Mouse (Mus musculus): ENCODE results near the gene Fank1. TPM values are rescaled to one million over a fixed set of nuclear protein-coding genes. Genes with fewer than 3 reads are reported as not detected.

The Fank1 gene
- total and polyA plus RNA-seq, 3 experiments = 0.16 to 0.17 TPM; not detected in 1

GRCm38 (mm10) chr7:133750666-133751065, 26.0 kb upstream of the Fank1 start:
- Histone ChIP-seq H3K9ac (ENCODE audit: insufficient read depth, low read depth) (no peak overlapping the region), H3K4me2 (ENCODE audit: insufficient read depth, low read depth, poor library complexity, severe bottlenecking) (no peak overlapping the region), H3K4me1 (ENCODE audit: control insufficient read depth in 1 of 2, insufficient read depth in 2 of 2) (peaks cover 0 to 14% of the 10 kb centered on the region in 2 experiments; a peak in 1 of 4 replicates), H3K36me3 (replicated peaks in 1 of 2; ENCODE audit: control insufficient read depth in 1 of 2, insufficient read depth in 1 of 2, low read length in 1 of 2) (peaks cover 3 to 31% of the 10 kb centered on the region in 2 experiments), H3K79me2 (replicated peaks; ENCODE audit: control insufficient read depth, extremely low read depth, insufficient read depth, poor library complexity, severe bottlenecking) (no peaks in the 10 kb centered on the region), H3K27ac (ENCODE audit: insufficient read depth, low read depth) (no peak overlapping the region), H3K9me3 (replicated peaks; ENCODE audit: low read length) (no peaks in the 10 kb centered on the region), H3K4me3 (replicated peaks in 1 of 3; ENCODE audit: low read depth in 2 of 3, low read length in 2 of 3, poor library complexity in 1 of 3) (no peak overlapping the region), H3K27me3 (replicated peaks) (no peaks in the 10 kb centered on the region)
- in situ Hi-C loops (cut with MboI; ENCODE audit: low pct_ligation_motif_present, low pct_unique_long_range_greater_than_20kb, low sequenced_read_pairs) = no loop called here
- no peak for DNase-seq (ENCODE audit: extremely low read depth)
- TF ChIP-seq ZC3H11A (IDR thresholded peaks at IDR 0.05; ENCODE audit: low read depth, low read length) (no peak), POLR2AphosphoS2 (IDR thresholded peaks at IDR 0.05; ENCODE audit: low read depth, low read length) (no peak), E2F4 (IDR thresholded peaks at IDR 0.05; ENCODE audit: insufficient replicate concordance, low read depth, low read length) (no peak), EP300 (IDR thresholded peaks at IDR 0.05; ENCODE audit: low read length) (no peak), NRF1 (IDR thresholded peaks at IDR 0.05; ENCODE audit: low read depth, low read length) (no peak), ZNF384 (IDR thresholded peaks at IDR 0.05; ENCODE audit: low read depth, low read length) (no peak), CTCF (conservative IDR thresholded peaks at IDR 0.05 in 1 of 2, IDR thresholded peaks at IDR 0.05 in 1 of 2; ENCODE audit: low read depth in 2 of 2, low read length in 2 of 2) (no peak), NELFE (IDR thresholded peaks at IDR 0.05; ENCODE audit: low read depth, low read length) (no peak), MEF2A (IDR thresholded peaks at IDR 0.05; ENCODE audit: borderline replicate concordance, low read depth, low read length) (no peak), CHD1 (IDR thresholded peaks at IDR 0.05; ENCODE audit: low read depth, low read length) (no peak), IRF4 (IDR thresholded peaks at IDR 0.05; ENCODE audit: low read depth, low read length) (no peak), JUND (conservative IDR thresholded peaks at IDR 0.05; ENCODE audit: low read depth, low read length) (no peak), USF2 (conservative IDR thresholded peaks at IDR 0.05; ENCODE audit: low read depth, low read length) (no peak), ZMIZ1 (IDR thresholded peaks at IDR 0.05; ENCODE audit: low read depth, low read length) (no peak), ETS1 (conservative IDR thresholded peaks at IDR 0.05; ENCODE audit: low read depth, low read length) (no peak), ZKSCAN1 (IDR thresholded peaks at IDR 0.05; ENCODE audit: borderline replicate concordance, low read depth, low read length) (no peak), PAX5 (IDR thresholded peaks at IDR 0.05; ENCODE audit: low read length) (no peak), MYC (IDR thresholded peaks at IDR 0.05; ENCODE audit: low read depth, low read length) (no peak), TCF12 (IDR thresholded peaks at IDR 0.05; ENCODE audit: low read depth, low read length) (no peak)
- dilution Hi-C loops (cut with MboI; ENCODE audit: extremely low pct_ligation_motif_present, extremely low pct_unique_long_range_greater_than_20kb, low sequenced_read_pairs) = no loop called here

- Histone ChIP-seq H3K4me2 (ENCODE audit: insufficient read depth, low read depth, poor library complexity, severe bottlenecking) (no peak overlapping the region), H3K9ac (ENCODE audit: insufficient read depth, low read depth) (no peak overlapping the region), H3K4me1 (ENCODE audit: control insufficient read depth in 1 of 2, insufficient read depth in 2 of 2) (peaks cover 0 to 14% of the 10 kb centered on the region in 2 experiments; a peak in 1 of 4 replicates), H3K27ac (ENCODE audit: insufficient read depth, low read depth) (no peak overlapping the region), H3K4me3 (replicated peaks in 1 of 3; ENCODE audit: low read depth in 2 of 3, low read length in 2 of 3, poor library complexity in 1 of 3) (no peak overlapping the region), H3K9me3 (replicated peaks; ENCODE audit: low read length) (no peaks in the 10 kb centered on the region), H3K36me3 (replicated peaks in 1 of 2; ENCODE audit: control insufficient read depth in 1 of 2, insufficient read depth in 1 of 2, low read length in 1 of 2) (peaks cover 3 to 32% of the 10 kb centered on the region in 2 experiments), H3K27me3 (replicated peaks) (no peaks in the 10 kb centered on the region), H3K79me2 (replicated peaks; ENCODE audit: control insufficient read depth, extremely low read depth, insufficient read depth, poor library complexity, severe bottlenecking) (no peaks in the 10 kb centered on the region)
- DNase-seq (ENCODE audit: extremely low read depth) = no peak
- in situ Hi-C loops (cut with MboI; ENCODE audit: low pct_ligation_motif_present, low pct_unique_long_range_greater_than_20kb, low sequenced_read_pairs) (no loop called here), dilution Hi-C loops (cut with MboI; ENCODE audit: extremely low pct_ligation_motif_present, extremely low pct_unique_long_range_greater_than_20kb, low sequenced_read_pairs) (no loop called here)
- no peak for TF ChIP-seq BHLHE40 (IDR thresholded peaks at IDR 0.05; ENCODE audit: low read depth, low read length)
- no peak for TF ChIP-seq KAT2A (IDR thresholded peaks at IDR 0.05; ENCODE audit: insufficient replicate concordance, low read length)
- no peak for TF ChIP-seq MEF2A (IDR thresholded peaks at IDR 0.05; ENCODE audit: borderline replicate concordance, low read depth, low read length)
- no peak for TF ChIP-seq JUND (conservative IDR thresholded peaks at IDR 0.05; ENCODE audit: low read depth, low read length)
- no peak for TF ChIP-seq POLR2A (IDR thresholded peaks at IDR 0.05; ENCODE audit: low read depth, low read length)
- TF ChIP-seq ETS1 (conservative IDR thresholded peaks at IDR 0.05; ENCODE audit: low read depth, low read length) = no peak
- TF ChIP-seq RAD21 (IDR thresholded peaks at IDR 0.05; ENCODE audit: low read depth, low read length) = no peak
- TF ChIP-seq NRF1 (IDR thresholded peaks at IDR 0.05; ENCODE audit: low read depth, low read length) = no peak
- no peak for TF ChIP-seq CHD1 (IDR thresholded peaks at IDR 0.05; ENCODE audit: low read depth, low read length)
- TF ChIP-seq JUN (IDR thresholded peaks at IDR 0.05; ENCODE audit: insufficient read depth, low read depth, low read length) = no peak
- TF ChIP-seq UBTF (IDR thresholded peaks at IDR 0.05; ENCODE audit: low read depth, low read length) = no peak
- TF ChIP-seq TCF12 (IDR thresholded peaks at IDR 0.05; ENCODE audit: low read depth, low read length) = no peak
- TF ChIP-seq USF1 (IDR thresholded peaks at IDR 0.05; ENCODE audit: low read depth, low read length) = no peak
- no peak for TF ChIP-seq TBP (conservative IDR thresholded peaks at IDR 0.05; ENCODE audit: low read depth, low read length)
- TF ChIP-seq E2F4 (IDR thresholded peaks at IDR 0.05; ENCODE audit: insufficient replicate concordance, low read depth, low read length) = no peak
- no peak for TF ChIP-seq ELF1 (IDR thresholded peaks at IDR 0.05; ENCODE audit: low read depth, low read length)
Observed at GRCm38 (mm10) chr7:133751163-133751562, 25.5 kb upstream of the Fank1 start.

All from CH12.LX (cell line).